Mouse (Mus musculus) Patski (cell line): Measurements from ENCODE around the gene Rap1b. TPM values are rescaled to one million over a fixed set of nuclear protein-coding genes. Genes with fewer than 3 reads are reported as not detected.
"Not testable (repeated sequence)": the region's sequence is repeated elsewhere in the genome, so short reads cannot be mapped to it uniquely, and the experiment has no call there.

Source experiments
- ATAC-seq: fragments of 100-300 bp; one replicate; pipeline ENCODE4 v1.8.0; 2021
- CTCF ChIA-PET: fragments of 350-600 bp; sonication (Branson Sonifier 250); formaldehyde crosslinking; loops from one replicate; lab custom pipeline; 2022; ENCODE audit warnings: inconsistent platforms; lab: Charles Lee
- POLR2A ChIA-PET: fragments of 350-600 bp; sonication (Branson Sonifier 250); formaldehyde crosslinking; loops from one replicate; lab custom pipeline; 2022; ENCODE audit warnings: antibody characterized with exemption, inconsistent platforms; lab: Charles Lee
- DNase-seq: peaks from one replicate; pipeline ENCODE4 v3.0.0-alpha.2; 2011; ENCODE audit warnings: low read depth, low spot score
- H3K27me3 ChIP-seq: fragments of 371-371 bp; one replicate; pipeline ENCODE4 v1.5.1; 2021
- CTCF ChIP-seq: fragments of 100-300 bp; IDR thresholded peaks from one replicate; pipeline ENCODE4 v1.5.1; 2021
- in situ Hi-C: fragments of 300-500 bp; cut with MboI; formaldehyde crosslinking; loops from 3 replicates; pipeline ENCODE4 v1.11.1; 2018; ENCODE audit warnings: low pct_unique_long_range_greater_than_20kb, mixed read lengths
- polyA plus RNA-seq: library from polyadenylated mRNA; unstranded; gene quantifications from one replicate; pipeline ENCODE4 v1.2.3, GENCODE M21; 2021

Gene Rap1b
- 95.5 TPM for polyA plus RNA-seq

DNA sequence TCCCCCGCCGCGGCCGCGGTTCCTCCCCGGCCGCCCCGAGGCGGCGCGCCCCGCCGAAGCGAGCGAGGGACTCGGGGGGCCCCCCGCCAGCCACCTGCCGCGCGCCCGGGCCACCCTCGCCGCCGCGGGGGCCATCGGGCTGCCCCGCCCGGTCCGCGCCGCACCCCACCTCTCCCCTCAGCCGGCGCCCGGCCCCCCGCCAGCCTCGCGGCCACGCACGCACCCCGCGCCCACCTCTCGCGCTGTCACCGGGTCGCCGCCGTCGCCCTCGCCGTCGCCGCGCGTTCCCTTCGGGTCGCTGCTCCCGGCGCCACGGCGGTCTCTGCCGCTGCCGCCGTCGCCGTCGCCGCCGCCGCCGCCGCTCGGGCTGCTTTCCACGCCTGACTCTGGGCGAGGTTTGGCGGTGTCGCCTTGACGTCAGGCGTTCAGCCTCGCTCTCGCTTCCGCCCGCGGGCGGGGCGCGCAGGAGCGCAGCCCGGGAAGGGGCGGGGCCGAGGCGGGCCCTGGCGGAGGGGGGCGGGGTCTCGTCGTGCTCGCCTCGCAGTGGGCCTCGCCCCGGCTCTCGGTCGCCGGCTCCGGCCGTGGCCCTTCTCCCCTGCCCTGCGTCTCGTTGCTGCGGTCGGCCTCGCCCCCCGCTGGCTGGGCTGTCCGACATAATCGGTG lies at the start of gene Rap1b:
TSS of gene Rap1b (minus strand) at position 439 of the 663 bp plus-strand sequence.
- no peak for TF ChIP-seq CTCF
- ChIA-PET POLR2A (no interaction called here), CTCF (interaction anchor here (1.3 to 1.6 kb wide), 2 partner anchors 10 to 14 kb away, joined by 3 to 4 read pairs; no protein-coding TSS in a partner anchor)
- in situ Hi-C loops, result no loop called here
- peak; percentile 95 for ATAC-seq
- peak; percentile 39 for DNase-seq
- no peaks in the 10 kb centered on the region for H3K27me3 ChIP-seq

DNA sequence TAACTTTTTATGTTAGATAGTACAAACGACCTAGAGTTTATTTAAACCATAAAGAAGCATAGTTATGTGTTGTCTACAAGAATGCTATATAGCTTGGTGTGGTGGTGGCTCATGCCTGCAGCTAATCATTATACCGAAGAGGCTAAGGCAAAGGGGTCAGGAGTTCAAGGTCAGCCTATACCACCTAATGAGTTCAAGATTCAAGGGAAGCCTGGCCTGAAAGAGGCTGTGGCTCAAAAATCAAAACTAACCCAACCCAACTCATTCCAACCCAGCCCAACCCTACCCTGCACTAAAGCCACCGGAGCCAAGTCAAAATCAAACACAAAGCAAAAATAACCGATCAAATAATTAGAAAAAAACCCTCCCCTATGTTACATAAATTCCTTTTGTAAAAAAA lies 49.4 kb upstream of the Rap1b start:
- in situ Hi-C loops, result no loop called here
- ChIA-PET POLR2A (interaction anchor here (0.6 kb wide), 1 partner anchor 65 kb away, joined by 3 read pairs; no protein-coding TSS in a partner anchor), CTCF (no interaction called here)
- DNase-seq, result no peak
- no peak for TF ChIP-seq CTCF
- no peaks in the 10 kb centered on the region for H3K27me3 ChIP-seq
- no peak for ATAC-seq

DNA sequence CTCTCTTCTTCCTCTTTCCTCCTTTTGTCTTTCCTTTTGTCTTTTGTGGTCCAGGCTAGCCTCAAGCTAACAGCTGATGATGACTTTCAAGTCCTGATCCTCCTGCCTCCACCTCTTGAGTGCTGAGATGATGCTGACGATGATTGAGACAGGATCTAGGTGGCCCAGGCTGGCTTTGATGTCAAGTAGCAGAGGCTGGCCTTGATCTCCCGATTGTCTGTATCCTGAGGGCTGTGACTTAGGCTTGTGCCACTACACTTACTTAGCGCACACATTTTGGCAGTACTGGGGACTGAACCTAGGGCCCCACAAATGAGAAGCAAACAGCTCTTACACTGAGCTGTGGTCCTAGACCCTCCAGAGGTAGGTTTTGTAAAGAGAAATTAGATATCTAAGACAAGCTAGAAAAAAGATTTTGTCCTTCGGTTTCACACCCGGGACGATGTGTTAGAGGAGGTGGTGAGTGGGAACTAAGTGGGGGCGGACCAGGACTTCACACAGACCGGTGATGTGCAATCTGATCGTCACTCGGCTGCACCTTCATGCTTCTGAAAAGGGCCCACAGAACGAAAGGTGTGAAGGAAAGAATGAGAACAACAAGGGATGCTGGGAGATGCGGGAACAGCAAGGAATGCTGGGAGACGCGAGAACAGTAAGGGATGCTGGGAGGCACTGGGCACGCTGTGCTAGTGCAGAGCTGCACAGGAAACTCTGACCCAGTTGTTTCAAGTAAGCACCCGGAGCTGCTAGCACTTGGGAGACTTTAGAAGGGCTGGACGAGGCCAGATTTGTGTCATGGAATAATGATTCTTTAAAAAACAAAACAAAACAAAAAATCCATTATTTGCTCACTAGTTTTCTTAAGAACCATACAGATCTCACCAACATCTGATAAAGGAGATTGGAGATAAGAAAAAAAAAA lies 48.5 kb upstream of the Rap1b start:
- ChIA-PET POLR2A (interaction anchor here (0.6 kb wide), 1 partner anchor 66 kb away, joined by 3 read pairs; no protein-coding TSS in a partner anchor), CTCF (no interaction called here)
- no peak for ATAC-seq
- no peaks in the 10 kb centered on the region for H3K27me3 ChIP-seq
- no peak for TF ChIP-seq CTCF
- in situ Hi-C loops, result no loop called here
- no peak for DNase-seq

DNA sequence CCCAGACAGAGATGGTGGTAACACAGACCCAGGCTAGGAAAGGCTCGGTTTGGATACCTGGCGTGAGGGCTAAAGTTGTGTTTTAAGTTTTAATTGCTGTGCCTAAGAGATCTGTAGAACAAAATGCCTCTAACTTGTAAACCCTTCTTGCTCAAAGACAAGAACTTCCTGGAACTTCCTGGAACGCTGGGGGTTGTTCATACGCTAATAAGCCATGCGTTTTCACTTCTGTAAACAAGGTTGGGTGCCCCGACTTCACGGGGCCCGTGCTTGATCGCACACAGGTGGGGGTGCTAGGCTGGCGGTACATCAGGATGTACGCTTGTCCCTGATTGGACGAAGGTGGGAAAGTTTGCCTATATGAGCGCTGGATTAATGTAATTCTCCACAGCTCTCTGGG lies 47.3 kb upstream of the Rap1b start:
- POLR2A ChIA-PET, in situ Hi-C loops, ATAC-seq, H3K27me3 ChIP-seq, CTCF ChIA-PET, DNase-seq: not testable (repeated sequence)

DNA sequence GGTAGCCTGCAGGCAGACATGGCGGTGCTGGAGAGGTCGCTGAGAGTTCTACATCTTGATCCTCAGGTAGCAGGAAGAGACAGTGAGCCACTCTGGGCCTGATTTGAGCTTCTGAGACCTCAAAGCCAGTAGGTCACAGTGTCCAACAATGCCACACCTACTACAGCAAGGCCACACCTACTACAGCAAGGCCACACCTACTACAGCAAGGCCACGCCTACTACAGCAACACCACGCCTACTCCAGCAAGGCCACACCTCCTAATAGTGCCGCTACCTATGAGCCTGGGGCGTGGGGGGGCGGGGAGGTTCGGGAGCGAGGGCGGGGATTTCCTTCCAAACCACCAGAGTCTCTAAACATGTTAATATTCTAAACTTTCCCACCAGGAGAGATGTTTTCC lies 45.5 kb upstream of the Rap1b start:
- H3K27me3 ChIP-seq, result no peaks in the 10 kb centered on the region
- TF ChIP-seq CTCF, result no peak
- DNase-seq, result no peak
- ATAC-seq, result no peak
- ChIA-PET POLR2A (no interaction called here), CTCF (no interaction called here)
- in situ Hi-C loops, result no loop called here

DNA sequence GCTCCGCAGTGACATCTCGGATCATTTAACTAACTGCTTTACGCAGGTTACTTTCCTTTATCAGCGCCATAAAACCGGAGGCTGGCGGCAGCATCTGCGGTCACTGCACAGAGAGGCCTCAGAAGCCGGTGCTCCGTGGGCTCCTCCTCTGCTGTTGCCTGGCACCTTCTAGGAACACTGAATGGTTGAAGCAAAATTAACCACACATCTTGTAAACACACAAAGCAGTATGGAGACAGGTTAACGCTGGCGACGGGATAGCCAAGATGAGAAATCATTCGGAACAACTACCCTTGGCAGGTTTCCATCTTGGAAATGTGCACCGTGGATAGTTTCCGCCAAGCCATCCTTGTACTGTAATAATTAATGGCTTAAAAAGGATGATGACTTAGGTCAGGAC lies 43.0 kb upstream of the Rap1b start:
- POLR2A ChIA-PET, result interaction anchor here (1.0 kb wide), 1 partner anchor 38 kb away, joined by 4 read pairs; no protein-coding TSS in a partner anchor
- ATAC-seq (no peak), DNase-seq (no peak)
- TF ChIP-seq CTCF, result no peak
- in situ Hi-C loops, result no loop called here
- CTCF ChIA-PET, result no interaction called here
- H3K27me3 ChIP-seq, result no peaks in the 10 kb centered on the region

DNA sequence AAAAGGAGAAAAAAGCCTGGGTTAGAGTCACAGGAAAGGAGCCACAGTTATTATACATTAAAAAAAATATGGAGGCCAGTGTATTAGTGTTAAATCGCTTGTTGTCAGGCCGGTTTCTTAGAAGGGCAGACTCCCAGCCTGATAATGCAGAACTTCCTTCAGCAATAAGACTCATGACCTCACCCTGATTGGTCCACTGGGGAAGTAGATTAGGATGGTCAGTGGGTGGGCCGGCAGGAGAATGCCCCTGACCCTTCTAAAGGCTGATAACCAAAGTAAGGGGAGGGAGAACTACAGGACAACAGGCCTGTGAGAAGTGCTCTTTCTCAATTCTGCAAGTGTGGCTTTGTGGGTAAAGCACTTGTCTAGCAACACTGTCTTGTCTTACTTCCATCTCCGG lies 39.5 kb upstream of the Rap1b start:
- ATAC-seq, result no peak
- no peak for DNase-seq
- POLR2A ChIA-PET, result interaction anchor here (0.6 kb wide), 1 partner anchor 144 kb away, joined by 5 read pairs; no protein-coding TSS in a partner anchor
- CTCF ChIA-PET, result no interaction called here
- in situ Hi-C loops, result no loop called here
- H3K27me3 ChIP-seq, result no peaks in the 10 kb centered on the region
- no peak for TF ChIP-seq CTCF

DNA sequence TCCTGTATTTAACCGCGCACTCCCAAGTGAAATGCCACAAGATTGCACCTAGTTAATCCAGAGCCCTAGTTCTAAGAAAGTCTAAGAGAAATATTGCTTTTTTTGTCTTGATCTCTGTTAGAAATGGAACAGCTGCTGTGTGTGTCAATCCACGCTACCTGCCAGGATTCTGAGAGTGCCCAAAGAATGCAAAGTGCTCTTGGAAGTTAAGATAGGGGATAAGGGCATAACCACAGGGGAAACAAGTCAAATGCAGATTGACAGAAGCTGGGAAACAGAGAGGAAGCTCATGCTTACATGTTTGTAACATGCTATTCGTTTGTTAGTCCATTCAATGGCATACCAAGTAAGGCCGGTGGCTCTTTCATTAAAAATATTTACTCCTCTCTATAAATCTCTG lies 38.9 kb upstream of the Rap1b start:
- DNase-seq (no peak), ATAC-seq (no peak)
- ChIA-PET POLR2A (interaction anchor here (0.6 kb wide), 1 partner anchor 143 kb away, joined by 5 read pairs; no protein-coding TSS in a partner anchor), CTCF (no interaction called here)
- no peaks in the 10 kb centered on the region for H3K27me3 ChIP-seq
- no peak for TF ChIP-seq CTCF
- in situ Hi-C loops, result no loop called here

DNA sequence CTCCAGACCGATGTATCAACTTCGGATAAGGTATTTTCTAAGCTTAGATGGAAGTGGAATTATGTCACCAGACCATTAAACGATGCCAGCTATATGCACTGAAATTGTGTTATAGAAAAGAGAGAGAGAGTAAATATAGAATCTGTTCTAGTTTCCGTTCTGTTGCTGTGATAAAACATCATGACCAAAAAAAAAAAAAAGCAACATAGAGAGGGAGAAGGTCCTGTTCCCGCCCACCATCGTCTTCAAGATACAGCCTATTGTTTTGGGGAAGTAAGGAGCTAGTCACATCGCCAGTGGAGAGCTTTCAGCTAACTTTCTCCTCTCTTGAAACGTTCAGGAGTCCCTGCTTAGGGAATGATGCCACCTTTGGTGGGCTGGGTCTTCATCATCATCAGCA lies 37.6 kb upstream of the Rap1b start:
- in situ Hi-C loops, result no loop called here
- no peaks in the 10 kb centered on the region for H3K27me3 ChIP-seq
- TF ChIP-seq CTCF, result no peak
- no peak for DNase-seq
- no peak for ATAC-seq
- ChIA-PET POLR2A (no interaction called here), CTCF (no interaction called here)

DNA sequence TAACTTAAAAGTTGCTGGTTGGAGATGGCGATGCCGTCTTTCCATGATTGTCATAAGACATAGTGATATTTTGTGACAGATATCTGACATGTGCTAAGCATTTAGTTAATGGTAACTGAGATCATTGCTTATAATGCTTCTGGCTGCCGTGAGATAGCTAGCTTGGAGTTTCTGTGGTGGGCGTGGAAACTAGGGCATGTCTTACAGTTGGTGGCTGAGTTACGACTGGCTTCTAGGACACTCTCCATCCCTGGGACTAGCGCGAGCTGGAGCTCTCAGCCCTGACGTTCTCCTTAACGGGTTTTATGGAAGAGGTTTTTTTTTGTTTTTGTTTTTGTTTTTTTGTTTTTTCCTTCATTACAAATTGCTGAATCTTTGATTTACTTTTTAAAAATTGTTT lies 32.8 kb upstream of the Rap1b start:
- ChIA-PET CTCF (no interaction called here), POLR2A (no interaction called here)
- ATAC-seq, result no peak
- in situ Hi-C loops, result no loop called here
- no peak for TF ChIP-seq CTCF
- no peaks in the 10 kb centered on the region for H3K27me3 ChIP-seq
- no peak for DNase-seq

DNA sequence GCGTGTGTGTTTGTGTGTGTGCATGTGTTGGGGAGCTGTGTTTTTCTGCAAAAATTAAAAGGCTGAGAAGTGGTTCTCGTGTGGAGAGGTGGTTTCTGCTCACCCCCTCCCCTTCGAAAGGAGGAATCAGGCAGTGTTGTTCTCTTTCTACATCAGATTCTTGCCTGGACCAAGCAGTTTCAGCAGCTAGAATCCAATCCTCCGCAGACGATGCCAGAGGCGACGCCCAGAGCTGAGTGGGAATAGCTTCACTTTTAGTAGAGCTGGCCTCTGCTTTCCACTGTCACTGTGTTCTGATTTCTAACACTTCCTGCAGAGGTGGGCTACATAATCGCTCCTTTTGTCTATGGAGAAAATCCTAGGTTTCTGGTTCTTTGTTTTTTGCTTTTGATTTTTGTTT lies 31.0 kb upstream of the Rap1b start:
- in situ Hi-C loops, result no loop called here
- ChIA-PET CTCF (no interaction called here), POLR2A (no interaction called here)
- TF ChIP-seq CTCF, result no peak
- DNase-seq (no peak), ATAC-seq (no peak)
- H3K27me3 ChIP-seq, result no peaks in the 10 kb centered on the region
